Mouse (Mus musculus) MEL (cell line): Measurements from ENCODE around the gene Plxdc2. TPM values are rescaled to one million over a fixed set of nuclear protein-coding genes. Genes with fewer than 3 reads are reported as not detected.
A peak's percentile ranks its signal among the peaks of the same experiment; 100 is the strongest.

Experiments
- DNase-seq: peaks from one replicate; pipeline ENCODE4 v3.0.0; 2011; ENCODE audit warnings: low read depth, low spot score
- H3K27ac ChIP-seq: 2 replicates; pipeline ENCODE4 v1.5.1; 2012; ENCODE audit warnings: low read depth, mild to moderate bottlenecking, control low read depth, low read length, moderate library complexity; ENCODE audit not compliant: control insufficient read depth
- H3K27me3 ChIP-seq, 2 experiments: fragments of 150-350 bp in 1 of 2; sonication (generic) in 1 of 2; 2 replicates each; pipeline ENCODE4 v1.6.1; 2012; ENCODE audit warnings: low read length in 2 of 2, mild to moderate bottlenecking in 2 of 2, improper control_type of control experiment in 1 of 2, moderate library complexity in 1 of 2; ENCODE audit not compliant: insufficient read depth in 2 of 2, control insufficient read depth in 1 of 2
- H3K36me3 ChIP-seq, 2 experiments: 2 replicates each; pipeline ENCODE4 v1.6.1; 2012 to 2014; ENCODE audit warnings: low read length in 2 of 2, improper control_type of control experiment in 1 of 2, inconsistent platforms in 1 of 2, mild to moderate bottlenecking in 1 of 2; ENCODE audit not compliant: insufficient read depth in 2 of 2, control insufficient read depth in 1 of 2
- H3K4me1 ChIP-seq, 2 experiments: fragments of 150-350 bp in 1 of 2; sonication (generic) in 1 of 2; 2 replicates each; pipeline ENCODE4 v1.6.1; 2012; ENCODE audit warnings: low read length in 2 of 2, improper control_type of control experiment in 1 of 2, mild to moderate bottlenecking in 1 of 2; ENCODE audit not compliant: insufficient read depth in 2 of 2, control insufficient read depth in 1 of 2
- H3K4me3 ChIP-seq, 2 experiments: fragments of 150-350 bp in 1 of 2; sonication (generic) in 1 of 2; 2 replicates each; pipeline ENCODE4 v1.5.1; 2012; ENCODE audit warnings: low read depth in 2 of 2, low read length in 2 of 2, mild to moderate bottlenecking in 2 of 2, moderate library complexity in 2 of 2, control low read depth in 1 of 2, improper control_type of control experiment in 1 of 2; ENCODE audit not compliant: control insufficient read depth in 1 of 2, insufficient read depth in 1 of 2
- H3K79me2 ChIP-seq: 2 replicates; pipeline ENCODE4 v1.6.1; 2012; ENCODE audit warnings: mild to moderate bottlenecking, low read length, moderate library complexity; ENCODE audit not compliant: control insufficient read depth, poor library complexity, insufficient read depth
- H3K9ac ChIP-seq: 2 replicates; pipeline ENCODE4 v1.6.1; 2012; ENCODE audit warnings: low read depth, mild to moderate bottlenecking, control low read depth, low read length, moderate library complexity; ENCODE audit not compliant: control insufficient read depth, poor library complexity, severe bottlenecking
- H3K9me3 ChIP-seq: fragments of 150-350 bp; sonication (generic); replicated peaks from 2 replicates; pipeline ENCODE4 v1.6.1; 2012; ENCODE audit warnings: mild to moderate bottlenecking, low read length, improper control_type of control experiment, moderate library complexity; ENCODE audit not compliant: insufficient read depth
- E2F4 ChIP-seq: IDR thresholded peaks from 2 replicates; pipeline ENCODE4 v1.6.1; 2011; ENCODE audit warnings: low read depth, low read length, improper control_type of control experiment, borderline replicate concordance
- EP300 ChIP-seq, 2 experiments: IDR thresholded peaks; 2 replicates each; pipeline ENCODE4 v1.6.1; 2011; ENCODE audit warnings: improper control_type of control experiment in 2 of 2, low read length in 2 of 2, low read depth in 1 of 2, mild to moderate bottlenecking in 1 of 2
- GABPA ChIP-seq: IDR thresholded peaks from 2 replicates; pipeline ENCODE4 v1.6.1; 2012; ENCODE audit warnings: low read depth, mild to moderate bottlenecking, inconsistent platforms, low read length, improper control_type of control experiment, moderate library complexity
- HCFC1 ChIP-seq: IDR thresholded peaks from 2 replicates; pipeline ENCODE4 v1.6.1; 2012; ENCODE audit warnings: low read depth, mild to moderate bottlenecking, inconsistent platforms, low read length, improper control_type of control experiment, moderate library complexity
- KAT2A ChIP-seq: conservative IDR thresholded peaks from 2 replicates; pipeline ENCODE4 v1.6.1; 2012; ENCODE audit warnings: low read depth, low read length, improper control_type of control experiment, inconsistent platforms
- MAFK ChIP-seq: IDR thresholded peaks from 2 replicates; pipeline ENCODE4 v1.6.1; 2011; ENCODE audit warnings: low read depth, mild to moderate bottlenecking, low read length, improper control_type of control experiment, borderline replicate concordance
- MAX ChIP-seq: IDR thresholded peaks from 2 replicates; pipeline ENCODE4 v1.6.1; 2011; ENCODE audit warnings: low read length, improper control_type of control experiment
- MEF2A ChIP-seq: IDR thresholded peaks from 2 replicates; pipeline ENCODE4 v1.6.1; 2014; ENCODE audit warnings: low read depth, mild to moderate bottlenecking, inconsistent platforms, low read length, improper control_type of control experiment; ENCODE audit not compliant: poor library complexity, insufficient replicate concordance, severe bottlenecking; ENCODE audit errors: extremely low read depth
- MXI1 ChIP-seq: IDR thresholded peaks from 2 replicates; pipeline ENCODE4 v1.6.1; 2011; ENCODE audit warnings: mild to moderate bottlenecking, low read depth, low read length, improper control_type of control experiment
- MYB ChIP-seq: IDR thresholded peaks from 2 replicates; pipeline ENCODE4 v1.6.1; 2011; ENCODE audit warnings: mild to moderate bottlenecking, low read depth, low read length, improper control_type of control experiment
- NELFE ChIP-seq: IDR thresholded peaks from 2 replicates; pipeline ENCODE4 v1.6.1; 2011; ENCODE audit warnings: low read depth, low read length, improper control_type of control experiment
- POLR2AphosphoS2 ChIP-seq: IDR thresholded peaks from 2 replicates; pipeline ENCODE4 v1.6.1; 2011; ENCODE audit warnings: low read length, improper control_type of control experiment
- POLR2AphosphoS5 ChIP-seq: IDR thresholded peaks from 2 replicates; pipeline ENCODE4 v1.6.1; 2012; ENCODE audit warnings: low read depth, borderline replicate concordance, mild to moderate bottlenecking, inconsistent platforms, low read length, moderate library complexity, mixed read lengths
- SMC3 ChIP-seq: IDR thresholded peaks from 2 replicates; pipeline ENCODE4 v1.6.1; 2011; ENCODE audit warnings: low read depth, low read length, improper control_type of control experiment
- TBP ChIP-seq: IDR thresholded peaks from 2 replicates; pipeline ENCODE4 v1.8.0; 2011; ENCODE audit warnings: low read depth, low read length, improper control_type of control experiment
- UBTF ChIP-seq: IDR thresholded peaks from 2 replicates; pipeline ENCODE4 v1.6.1; 2012; ENCODE audit warnings: low read depth, mild to moderate bottlenecking, inconsistent platforms, low read length, improper control_type of control experiment, moderate library complexity, borderline replicate concordance; ENCODE audit not compliant: insufficient read depth
- USF1 ChIP-seq: IDR thresholded peaks from 2 replicates; pipeline ENCODE4 v1.6.1; 2014; ENCODE audit warnings: low read depth, mild to moderate bottlenecking, inconsistent platforms, low read length, improper control_type of control experiment, moderate library complexity
- ZC3H11A ChIP-seq: IDR thresholded peaks from 2 replicates; pipeline ENCODE4 v1.6.1; 2012; ENCODE audit warnings: low read depth, mild to moderate bottlenecking, inconsistent platforms, low read length, improper control_type of control experiment
- ZMIZ1 ChIP-seq: IDR thresholded peaks from 2 replicates; pipeline ENCODE4 v1.6.1; 2012; ENCODE audit warnings: low read depth, mild to moderate bottlenecking, inconsistent platforms, low read length, improper control_type of control experiment, moderate library complexity
- ZNF384 ChIP-seq: IDR thresholded peaks from 2 replicates; pipeline ENCODE4 v1.6.1; 2012; ENCODE audit warnings: low read depth, mild to moderate bottlenecking, inconsistent platforms, low read length, improper control_type of control experiment
- polyA plus RNA-seq, 2 experiments: library from polyadenylated mRNA; stranded (reverse) in 1 of 2; unstranded in 1 of 2; fragments of >175 nt in 1 of 2; fragments of >200 nt in 1 of 2; gene quantifications; 2 replicates each; pipeline versions ENCODE4 v1.2.1 to v1.2.4; 2012; ENCODE audit warnings: low replicate concordance in 2 of 2, low read depth in 1 of 2; ENCODE audit not compliant: insufficient read length in 2 of 2, insufficient read depth in 1 of 2, missing spikeins in 1 of 2
- total RNA-seq: library from RNA; depleted of rRNA; stranded (reverse); fragments of 300-350 nt; gene quantifications from 2 replicates; pipeline ENCODE4 v1.2.3, GENCODE M21; 2012

The Plxdc2 gene
- total and polyA plus RNA-seq, 3 experiments = not detected

DNA sequence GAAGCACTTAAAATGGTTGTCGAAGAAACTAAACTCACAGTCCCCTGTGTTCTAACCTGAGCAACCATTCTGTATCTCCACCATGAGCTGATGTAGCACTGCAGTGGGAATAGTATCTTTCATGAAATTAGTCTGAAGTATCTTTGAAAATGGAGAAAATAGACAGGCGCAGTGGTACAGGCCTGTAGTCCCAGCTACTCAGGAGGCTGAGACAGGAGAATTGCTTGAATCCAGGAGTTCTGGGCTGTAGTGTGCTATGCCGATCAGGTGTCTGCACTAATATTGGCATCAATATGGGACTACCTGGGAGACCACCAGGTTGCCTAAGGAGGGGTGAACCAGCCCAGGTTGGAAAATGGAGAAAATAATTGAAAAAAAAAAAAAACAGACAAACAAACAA, 326.8 kb downstream of the Plxdc2 start:
- no peaks in the 10 kb centered on the region for H3K36me3 ChIP-seq
- no peak overlapping the region for H3K9ac ChIP-seq
- no peaks in the 10 kb centered on the region for H3K4me1 ChIP-seq
- peak; percentile 7 for DNase-seq
- TF ChIP-seq ZMIZ1 = no peak
- no peaks in the 10 kb centered on the region for H3K27me3 ChIP-seq
- H3K4me3 ChIP-seq = no peak overlapping the region
- no peaks in the 10 kb centered on the region for H3K9me3 ChIP-seq
- no peak overlapping the region for H3K27ac ChIP-seq
- no peaks in the 10 kb centered on the region for H3K79me2 ChIP-seq

DNA sequence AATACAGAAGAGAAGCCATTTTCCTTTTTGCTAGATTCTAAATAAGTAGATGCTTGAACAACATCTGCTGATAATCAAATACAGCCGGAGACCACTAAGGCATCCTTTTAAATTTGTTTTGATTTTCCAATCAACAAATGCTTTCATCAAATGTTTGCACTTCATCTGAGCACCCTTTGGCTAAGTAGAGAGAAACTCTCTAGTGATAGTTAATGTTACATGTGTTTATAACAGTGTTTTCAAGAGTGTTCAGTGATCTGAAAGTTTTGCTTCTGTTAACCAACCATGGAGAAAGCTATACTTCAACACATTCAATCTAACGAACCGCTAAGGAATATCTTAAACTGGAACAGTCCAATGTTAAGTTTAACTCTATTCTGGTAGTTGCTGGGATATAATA, 327.6 kb downstream of the Plxdc2 start:
- Histone ChIP-seq H3K79me2 (no peaks in the 10 kb centered on the region), H3K36me3 (no peaks in the 10 kb centered on the region), H3K9ac (no peak overlapping the region), H3K4me3 (no peak overlapping the region), H3K27me3 (no peaks in the 10 kb centered on the region), H3K9me3 (no peaks in the 10 kb centered on the region), H3K27ac (no peak overlapping the region), H3K4me1 (no peaks in the 10 kb centered on the region)
- no peak for DNase-seq
- no peak for TF ChIP-seq GABPA
- TF ChIP-seq POLR2AphosphoS2 = no peak
- TF ChIP-seq USF1 = no peak
- no peak for TF ChIP-seq MEF2A
- TF ChIP-seq NELFE = no peak
- TF ChIP-seq TBP = no peak
- no peak for TF ChIP-seq KAT2A
- no peak for TF ChIP-seq MXI1
- TF ChIP-seq HCFC1 = no peak

DNA sequence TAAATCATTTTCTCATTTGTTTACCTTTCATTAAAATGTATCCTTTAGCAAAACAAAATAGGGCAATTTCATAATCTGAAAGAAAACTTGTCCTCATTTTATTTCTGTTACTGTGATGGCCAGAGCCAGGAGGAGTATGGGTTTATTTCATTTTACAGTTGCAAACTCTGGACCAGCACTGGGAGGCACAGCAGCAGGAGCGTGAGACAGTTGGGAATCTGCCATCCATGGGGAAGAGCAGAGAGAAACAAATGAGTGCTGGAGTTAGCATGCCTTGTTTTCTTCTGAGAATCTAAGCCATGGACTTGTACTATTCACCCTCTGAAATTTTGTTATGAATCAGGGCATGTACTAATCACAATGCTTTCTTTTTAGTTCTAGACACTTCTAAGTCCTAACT, 328.4 kb downstream of the Plxdc2 start:
- H3K36me3 ChIP-seq = no peaks in the 10 kb centered on the region
- DNase-seq = no peak
- H3K4me3 ChIP-seq = no peak overlapping the region
- no peaks in the 10 kb centered on the region for H3K4me1 ChIP-seq
- no peaks in the 10 kb centered on the region for H3K79me2 ChIP-seq
- no peak overlapping the region for H3K9ac ChIP-seq
- H3K27ac ChIP-seq = no peak overlapping the region
- TF ChIP-seq ZNF384 (no peak), ZC3H11A (no peak), ZMIZ1 (no peak), HCFC1 (no peak), EP300 (IDR thresholded peaks at IDR 0.05; ENCODE audit: low read depth in 1 of 2, low read length in 2 of 2) (no peak), USF1 (no peak), GABPA (no peak), SMC3 (no peak), MYB (no peak), UBTF (no peak), E2F4 (no peak), POLR2AphosphoS5 (no peak), MAX (no peak), MAFK (no peak)
- no peaks in the 10 kb centered on the region for H3K27me3 ChIP-seq
- H3K9me3 ChIP-seq = no peaks in the 10 kb centered on the region
